8 mouse cellular contexts compared by ENCODE assay signal in genomic region chr7:111778212-111778611, GRCm38 (mm10). TPM values are rescaled to one million over a fixed set of nuclear protein-coding genes. Genes with fewer than 3 reads are reported as not detected.
DNase-seq lines count a peak whose midpoint lies in the region; ATAC-seq and TF ChIP-seq lines count a peak whose summit lies in the region.

No protein-coding gene starts in this region.

- 0 out of 2 replicates have a peak, but pooled peaks have one; percentile 15 for ATAC-seq in granulocyte monocyte progenitor cell, adult 5-6 weeks (replicated peaks; ENCODE audit: poor library complexity, severe bottlenecking)
- ATAC-seq in kidney, postnatal 0 days (replicated peaks; ENCODE audit: low FRiP score, low read depth): no peak
- no peak for ATAC-seq in midbrain, postnatal 0 days (ENCODE audit: low FRiP score)

- H3K9ac ChIP-seq in kidney, postnatal 0 days (ENCODE audit: low read depth, low read length): peak overlapping the region; percentile 50; the same call in 1 of the 2 replicates
- H3K9ac ChIP-seq in midbrain, postnatal 0 days (replicated peaks; ENCODE audit: low read length, poor library complexity, severe bottlenecking): peak overlapping the region; percentile 55; the same call in 1 of the 2 replicates

- H3K36me3 ChIP-seq in kidney, postnatal 0 days (ENCODE audit: insufficient read depth, low read length): no peaks in the 10 kb centered on the region
- H3K36me3 ChIP-seq in midbrain, postnatal 0 days (ENCODE audit: insufficient read depth, low read length): no peaks in the 10 kb centered on the region

- peak; percentile 23 to 25 for DNase-seq in heart, adult 18-20 months
- DNase-seq in heart, postnatal 25 days (ENCODE audit: low spot score): no peak
- no peak for DNase-seq in kidney, postnatal 0 days (ENCODE audit: low spot score)
- no peak for DNase-seq in midbrain, postnatal 0 days (ENCODE audit: low spot score)
- no peak for DNase-seq in retina, postnatal 1 day
- DNase-seq in spleen, adult 18-20 months: no peak
- no peak for DNase-seq in cerebellum, adult 8-10 months

- peaks cover 6% of the 10 kb centered on the region for H3K4me1 ChIP-seq in kidney, postnatal 0 days (replicated peaks; ENCODE audit: insufficient read depth, low read length)
- peaks cover 18% of the 10 kb centered on the region; the same call in 1 of the 2 replicates for H3K4me1 ChIP-seq in midbrain, postnatal 0 days (ENCODE audit: insufficient read depth, low read length)

- H3K27ac ChIP-seq in kidney, postnatal 0 days: peak overlapping the region; percentile 19; the same call in 1 of the 2 replicates
- no peak overlapping the region for H3K27ac ChIP-seq in midbrain, postnatal 0 days (ENCODE audit: low read depth, low read length)

- peak overlapping the region; percentile 54 for H3K4me3 ChIP-seq in kidney, postnatal 0 days (replicated peaks; ENCODE audit: low read depth, low read length)
- H3K4me3 ChIP-seq in midbrain, postnatal 0 days (ENCODE audit: low read depth, low read length): peak overlapping the region; percentile 53

- no peaks in the 10 kb centered on the region for H3K27me3 ChIP-seq in kidney, postnatal 0 days (ENCODE audit: insufficient read depth, low read length)
- H3K27me3 ChIP-seq in midbrain, postnatal 0 days (ENCODE audit: insufficient read depth, low read length): no peaks in the 10 kb centered on the region

- H3K9me3 ChIP-seq in kidney, postnatal 0 days (replicated peaks; ENCODE audit: low read length): no peaks in the 10 kb centered on the region
- no peaks in the 10 kb centered on the region for H3K9me3 ChIP-seq in midbrain, postnatal 0 days (ENCODE audit: low read length)

- intact Hi-C loops in heart, postnatal 25 days (cut with DNase I): loop anchor here (2.0 to 5.0 kb wide), 2 partner anchors 57 to 296 kb away; no protein-coding TSS in a partner anchor

- H3K4me2 ChIP-seq in kidney, postnatal 0 days (ENCODE audit: low read length): peak overlapping the region; percentile 92
- H3K4me2 ChIP-seq in midbrain, postnatal 0 days (ENCODE audit: low read depth, low read length, poor library complexity, severe bottlenecking): peak overlapping the region; percentile 92

- WGBS in kidney, postnatal 0 days: 71% methylated on average over 7 of the region's 7 CpGs
- WGBS in midbrain, postnatal 0 days: 63% methylated on average over 7 of the region's 7 CpGs

- no peak for TF ChIP-seq CTCF in kidney, postnatal 0 days (IDR thresholded peaks at IDR 0.05; ENCODE audit: low read depth)
- no peak for TF ChIP-seq CTCF in midbrain, postnatal 0 days (IDR thresholded peaks at IDR 0.05)

RNA-seq across cellular contexts. Expression of gene Galnt18, which starts 1.6 kb away (rescaled TPM):
- total RNA-seq in heart, adult 18-20 months (2021): 10 to 100 TPM; 11.2 to 12.5 TPM
- 10 to 100 TPM; 13.8 to 14.3 TPM for total RNA-seq in heart, postnatal 25 days (2021)
- total RNA-seq in granulocyte monocyte progenitor cell, adult 5-6 weeks (2014; fragmentation: Nextera tagmentation): not detected in 2 replicates
- total RNA-seq in granulocyte monocyte progenitor cell, adult 5-6 weeks (2017): 0.09 TPM in 1 of 2 replicates, not detected in the other
- polyA plus RNA-seq in kidney, postnatal 0 days (2015; fragmentation: Nextera tagmentation; extraction: Ambion mirVana): 52.1 and 53.3 TPM in 2 replicates
- 20.2 and 25.0 TPM in 2 replicates for total RNA-seq in midbrain, postnatal 0 days (2014; rRNA removed)
- polyA plus RNA-seq in midbrain, postnatal 0 days (2015; fragmentation: Nextera tagmentation; extraction: Ambion mirVana): 18.9 and 19.2 TPM in 2 replicates

Comparison
In these comparisons a context has a peak if more than half of its experiments do, and no peak if none do; other contexts are left out.
1. DNase-seq: peak in heart, adult 18-20 months (2 of 2); none in heart, postnatal 25 days (single experiment), kidney, postnatal 0 days (single experiment), midbrain, postnatal 0 days (single experiment), retina, postnatal 1 day (single experiment), spleen, adult 18-20 months (0 of 2) and cerebellum, adult 8-10 months (single experiment).
2. RNA of gene Galnt18, which starts 1.6 kb away (total RNA-seq): 20.2 to 25.0 TPM in midbrain, postnatal 0 days, 13.8 to 14.3 TPM in heart, postnatal 25 days and 11.2 to 12.5 TPM in heart, adult 18-20 months; 0.09 TPM in granulocyte monocyte progenitor cell, adult 5-6 weeks; every median in the first group is over 10 times any median in the second.